Mouse (Mus musculus) lung, embryonic 14.5 days (tissue): ENCODE results near the gene Fabp7. TPM values are rescaled to one million over a fixed set of nuclear protein-coding genes. Genes with fewer than 3 reads are reported as not detected.

Source experiments
- ATAC-seq: fragments of 200-750 bp; cut with Nextera tagmentation; 2 replicates; pipeline ENCODE4 v1.8.0; 2017; ENCODE audit warnings: mild to moderate bottlenecking, moderate TSS enrichment, moderate library complexity; ENCODE audit not compliant: insufficient read depth
- DNase-seq: peaks from one replicate; pipeline ENCODE4 v3.0.0-alpha.2; 2015
- H3K27ac ChIP-seq: fragments of 300-500 bp; sonication (generic); 2 replicates; pipeline ENCODE4 v1.5.1; 2014; ENCODE audit warnings: low read depth, mild to moderate bottlenecking, moderate library complexity
- H3K27me3 ChIP-seq: fragments of 300-500 bp; sonication (generic); 2 replicates; pipeline ENCODE4 v1.6.1; 2014; ENCODE audit warnings: low read length, control low read depth; ENCODE audit not compliant: insufficient read depth
- H3K36me3 ChIP-seq: fragments of 300-500 bp; sonication (generic); 2 replicates; pipeline ENCODE4 v1.6.1; 2014; ENCODE audit warnings: control low read depth; ENCODE audit not compliant: insufficient read depth
- H3K4me1 ChIP-seq: fragments of 300-500 bp; sonication (generic); 2 replicates; pipeline ENCODE4 v1.6.1; 2014; ENCODE audit warnings: antibody characterized with exemption, control low read depth; ENCODE audit not compliant: insufficient read depth
- H3K4me2 ChIP-seq: fragments of 300-500 bp; sonication (generic); 2 replicates; pipeline ENCODE4 v1.6.1; 2014; ENCODE audit warnings: mild to moderate bottlenecking
- H3K4me3 ChIP-seq: fragments of 300-500 bp; sonication (generic); 2 replicates; pipeline ENCODE4 v1.5.1; 2014; ENCODE audit warnings: low read depth, low read length
- H3K9ac ChIP-seq: fragments of 300-500 bp; sonication (generic); 2 replicates; pipeline ENCODE4 v1.6.1; 2014
- H3K9me3 ChIP-seq: fragments of 300-500 bp; sonication (generic); 2 replicates; pipeline ENCODE4 v1.6.1; 2016; ENCODE audit warnings: low read depth, low read length, control low read depth
- CTCF ChIP-seq: IDR thresholded peaks from 2 replicates; pipeline ENCODE4 v1.5.1; 2016; ENCODE audit warnings: antibody characterized with exemption, low read depth
- WGBS: fragments of 180-500 bp; shearing (Covaris S2); extraction: QIAGEN DNeasy Blood & Tissue Kit; methylation state at CpG from one replicate; pipeline ENCODE4 v1.1.7; 2014; 5-methylcytosine and 5-hydroxymethylcytosine counted together
- polyA plus RNA-seq: library from polyadenylated mRNA; unstranded; fragments of >200 nt; fragmentation: Nextera tagmentation; extraction: Ambion mirVana; gene quantifications from 2 replicates; pipeline ENCODE4 v1.2.1, GENCODE M21; 2014

The Fabp7 gene
- polyA plus RNA-seq, 1 experiment from 2014 or later: 9.2 TPM

GRCm38 (mm10) chr10:57784131-57784875, 378 bp upstream of the Fabp7 start:
- Histone ChIP-seq H3K4me2 (peak overlapping the region; percentile 42), H3K4me1 (peaks cover 3% of the 10 kb centered on the region; the same call in 1 of the 2 replicates), H3K27me3 (no peaks in the 10 kb centered on the region), H3K36me3 (no peaks in the 10 kb centered on the region), H3K9ac (no peak overlapping the region), H3K27ac (no peak overlapping the region), H3K4me3 (0 out of 2 replicates have a peak overlapping the region, but pooled peaks have one; percentile 2), H3K9me3 (no peaks in the 10 kb centered on the region)
- DNase-seq (peak; percentile 91), ATAC-seq (peak; percentile 91)
- 12% methylated on average over 7 of the region's 7 CpGs for WGBS
- TF ChIP-seq CTCF: no peak

- 57% methylated on average over 2 of the region's 2 CpGs for WGBS
- Histone ChIP-seq H3K9me3 (no peaks in the 10 kb centered on the region), H3K36me3 (no peaks in the 10 kb centered on the region), H3K4me1 (peaks cover 3% of the 10 kb centered on the region; the same call in 1 of the 2 replicates), H3K9ac (no peak overlapping the region), H3K27ac (no peak overlapping the region), H3K27me3 (no peaks in the 10 kb centered on the region), H3K4me3 (no peak overlapping the region), H3K4me2 (no peak overlapping the region)
- no peak for ATAC-seq
- TF ChIP-seq CTCF: no peak
- no peak for DNase-seq
Observed at GRCm38 (mm10) chr10:57785552-57785951, 871 bp downstream of the Fabp7 start.

- Histone ChIP-seq H3K27me3 (no peaks in the 10 kb centered on the region), H3K4me1 (0 out of 2 replicates have a peak, but pooled peaks cover 6% of the 10 kb centered on the region), H3K9me3 (no peaks in the 10 kb centered on the region; the same call in 1 of the 2 replicates), H3K36me3 (no peaks in the 10 kb centered on the region), H3K27ac (no peak overlapping the region), H3K9ac (no peak overlapping the region), H3K4me3 (no peak overlapping the region), H3K4me2 (no peak overlapping the region)
- no peak for TF ChIP-seq CTCF
- DNase-seq: no peak
- ATAC-seq: no peak
- 98% methylated on average over 1 of the region's 1 CpGs for WGBS
Observed at GRCm38 (mm10) chr10:57792957-57793356, 8.3 kb downstream of the Fabp7 start.

- Histone ChIP-seq H3K4me1 (0 out of 2 replicates have a peak, but pooled peaks cover 6% of the 10 kb centered on the region), H3K27ac (peak within 1 kb of the TSS; percentile 50; the same call in 1 of the 2 replicates), H3K36me3 (no peaks in the 10 kb centered on the region), H3K4me2 (peak within 1 kb of the TSS; percentile 95), H3K9ac (peak within 1 kb of the TSS; percentile 76), H3K9me3 (no peaks in the 10 kb centered on the region; the same call in 1 of the 2 replicates), H3K4me3 (peak within 1 kb of the TSS; percentile 61), H3K27me3 (no peaks in the 10 kb centered on the region)
- DNase-seq: no peak
- TF ChIP-seq CTCF: no peak
- no peak for ATAC-seq
- WGBS: 66% methylated on average over 7 of the region's 7 CpGs
Observed at GRCm38 (mm10) chr10:57794018-57794417, 9.3 kb downstream of the Fabp7 start, which contains the start of gene Smpdl3a. Gene Smpdl3a (plus strand): TSS chr10:57794335.

DNA sequence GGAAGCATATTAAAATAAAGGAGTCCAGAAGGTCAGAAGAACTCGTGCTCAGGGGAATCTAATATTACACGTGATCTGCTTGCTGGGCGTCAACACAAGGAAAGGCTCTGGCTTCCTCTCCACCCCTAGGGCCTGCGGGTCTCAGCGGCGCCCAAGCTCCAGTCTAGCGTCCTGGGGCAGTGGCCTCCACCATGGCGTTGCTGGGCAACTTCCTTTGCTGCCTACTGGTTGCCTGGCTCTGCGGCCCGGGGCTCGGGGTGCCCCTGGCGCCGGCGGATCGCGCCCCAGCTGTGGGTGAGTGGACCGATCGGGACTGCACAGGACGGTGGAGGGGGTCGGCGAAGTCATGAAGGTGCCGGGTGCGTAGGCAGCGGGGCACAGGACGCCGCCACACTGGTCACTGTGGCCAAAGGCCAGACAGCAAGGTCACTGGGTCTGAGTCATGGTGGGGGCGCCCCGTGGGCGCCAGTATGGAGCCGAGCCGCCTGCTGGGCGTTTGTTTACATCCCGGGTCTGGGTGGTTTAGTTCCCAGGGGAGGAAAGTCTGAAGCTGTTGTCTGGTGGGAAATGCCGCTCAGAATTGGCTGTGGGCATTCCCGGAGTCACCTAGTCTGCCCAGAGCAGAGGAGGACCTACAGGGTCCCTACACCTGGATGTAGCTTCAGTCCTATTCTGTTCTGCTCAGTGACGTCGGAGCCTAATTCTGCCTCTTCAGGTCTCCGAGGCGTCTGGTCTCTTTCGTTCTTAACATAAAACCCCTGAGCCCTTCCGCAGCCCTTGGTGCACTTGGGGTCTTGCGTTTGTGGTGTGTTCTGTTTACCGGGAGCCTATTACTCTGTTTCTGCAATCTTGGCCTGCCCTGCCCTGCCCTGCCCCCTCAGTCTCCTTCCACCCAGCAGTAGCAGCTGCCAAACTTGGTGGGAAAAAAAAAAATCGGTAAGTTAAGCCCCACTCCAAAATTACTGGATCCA, 10.1 kb downstream of the Fabp7 start:
- H3K9ac ChIP-seq: peak overlapping the region; percentile 76
- H3K4me2 ChIP-seq: peak overlapping the region; percentile 95
- H3K27me3 ChIP-seq: no peaks in the 10 kb centered on the region
- H3K27ac ChIP-seq: peak overlapping the region; percentile 50; the same call in 1 of the 2 replicates
- ATAC-seq (peak; percentile 82), DNase-seq (peak; percentile 50)
- H3K4me3 ChIP-seq: peak overlapping the region; percentile 61
- no peak for TF ChIP-seq CTCF
- no peaks in the 10 kb centered on the region; the same call in 1 of the 2 replicates for H3K9me3 ChIP-seq
- H3K4me1 ChIP-seq: 0 out of 2 replicates have a peak, but pooled peaks cover 6% of the 10 kb centered on the region
- WGBS: under 1% methylated on average over 44 of the region's 44 CpGs
- H3K36me3 ChIP-seq: no peaks in the 10 kb centered on the region

DNA sequence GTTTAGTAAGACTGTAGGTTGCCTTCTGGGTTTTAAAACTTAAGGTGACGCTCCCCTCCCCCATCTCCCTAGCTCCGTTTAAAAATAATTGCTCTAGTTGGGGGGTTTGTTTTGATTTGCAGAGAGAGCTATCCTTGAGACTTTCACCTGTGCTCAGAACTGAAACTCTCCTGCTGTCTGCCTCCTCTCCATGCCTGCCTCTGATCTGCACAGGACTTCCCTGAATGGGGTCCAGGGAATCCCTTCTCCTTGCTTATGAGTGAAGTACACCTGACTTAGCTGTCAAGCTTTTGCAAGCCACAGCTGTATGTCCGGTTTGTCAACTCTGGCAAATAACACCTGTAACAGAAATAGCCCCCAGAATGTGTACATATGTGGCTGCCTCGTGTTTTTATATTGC, 10.9 kb downstream of the Fabp7 start:
- no peak overlapping the region for H3K27ac ChIP-seq
- no peaks in the 10 kb centered on the region; the same call in 1 of the 2 replicates for H3K9me3 ChIP-seq
- DNase-seq: peak; percentile 12
- WGBS: 23% methylated on average over 4 of the region's 4 CpGs
- no peaks in the 10 kb centered on the region for H3K27me3 ChIP-seq
- H3K4me1 ChIP-seq: 0 out of 2 replicates have a peak, but pooled peaks cover 6% of the 10 kb centered on the region
- H3K9ac ChIP-seq: peak overlapping the region; percentile 76; the same call in 1 of the 2 replicates
- no peak for TF ChIP-seq CTCF
- H3K4me2 ChIP-seq: peak overlapping the region; percentile 95
- no peaks in the 10 kb centered on the region for H3K36me3 ChIP-seq
- H3K4me3 ChIP-seq: peak overlapping the region; percentile 61
- ATAC-seq: no peak
